Mouse (Mus musculus) liver, postnatal 0 days (tissue): ENCODE measurements around the gene Hexdc. TPM values are rescaled to one million over a fixed set of nuclear protein-coding genes. Genes with fewer than 3 reads are reported as not detected.
A peak's percentile ranks its signal among the peaks of the same experiment; 100 is the strongest.

ENCODE experiments used
- ATAC-seq: fragments of 200-750 bp; cut with Nextera tagmentation; 2 replicates; pipeline ENCODE4 v1.8.0; 2017; ENCODE audit warnings: mild to moderate bottlenecking, moderate library complexity
- DNase-seq: peaks from one replicate; pipeline ENCODE4 v3.0.0-alpha.2; 2016
- H3K27ac ChIP-seq: fragments of 300-500 bp; sonication (generic); 2 replicates; pipeline ENCODE4 v1.5.1; 2014; ENCODE audit warnings: antibody characterized with exemption, moderate library complexity, mild to moderate bottlenecking, low read depth
- H3K27me3 ChIP-seq: fragments of 300-500 bp; sonication (generic); 2 replicates; pipeline ENCODE4 v1.6.1; 2014; ENCODE audit warnings: low read length, control low read depth, mixed read lengths; ENCODE audit not compliant: insufficient read depth
- H3K36me3 ChIP-seq: fragments of 300-500 bp; sonication (generic); replicated peaks from 2 replicates; pipeline ENCODE4 v1.6.1; 2014; ENCODE audit warnings: mild to moderate bottlenecking, control low read depth, low read length, moderate library complexity, mixed read lengths; ENCODE audit not compliant: insufficient read depth
- H3K4me1 ChIP-seq: fragments of 300-500 bp; sonication (generic); 2 replicates; pipeline ENCODE4 v1.6.1; 2014; ENCODE audit warnings: antibody characterized with exemption, mild to moderate bottlenecking, control low read depth; ENCODE audit not compliant: insufficient read depth
- H3K4me2 ChIP-seq: fragments of 300-500 bp; sonication (generic); 2 replicates; pipeline ENCODE4 v1.6.1; 2014; ENCODE audit warnings: low read depth, mild to moderate bottlenecking, low read length, moderate library complexity, mixed read lengths
- H3K4me3 ChIP-seq: fragments of 300-500 bp; sonication (generic); 2 replicates; pipeline ENCODE4 v1.5.1; 2014; ENCODE audit warnings: low read depth, low read length
- H3K9ac ChIP-seq: fragments of 300-500 bp; sonication (generic); replicated peaks from 2 replicates; pipeline ENCODE4 v1.6.1; 2014; ENCODE audit warnings: mild to moderate bottlenecking, moderate library complexity
- H3K9me3 ChIP-seq: fragments of 300-500 bp; sonication (generic); 2 replicates; pipeline ENCODE4 v1.6.1; 2016; ENCODE audit warnings: mild to moderate bottlenecking, control low read depth, low read length, mixed read lengths
- CTCF ChIP-seq: sonication (generic); IDR thresholded peaks from 2 replicates; pipeline ENCODE4 v1.5.1; 2016; ENCODE audit warnings: antibody characterized with exemption, low read depth
- EP300 ChIP-seq: IDR thresholded peaks from 2 replicates; pipeline ENCODE4 v1.6.1; 2016; ENCODE audit warnings: antibody characterized with exemption, low read depth, mild to moderate bottlenecking
- WGBS: fragments of 180-500 bp; shearing (Covaris S2); extraction: QIAGEN DNeasy Blood & Tissue Kit; methylation state at CpG from one replicate; pipeline ENCODE4 v1.1.7; 2014; ENCODE audit not compliant: insufficient replicate concordance; 5-methylcytosine and 5-hydroxymethylcytosine counted together
- polyA plus RNA-seq: library from polyadenylated mRNA; unstranded; fragments of >200 nt; fragmentation: Nextera tagmentation; extraction: Ambion mirVana; gene quantifications from 2 replicates; pipeline ENCODE4 v1.2.1, GENCODE M21; 2015

The Hexdc gene
- polyA plus RNA-seq, 1 experiment from 2014 or later: 3.2 TPM

- peaks cover 30% of the 10 kb centered on the region for H3K4me1 ChIP-seq
- ATAC-seq (peak; percentile 5), DNase-seq (peak; percentile 25)
- peak overlapping the region; percentile 94 for H3K4me3 ChIP-seq
- H3K9me3 ChIP-seq: no peaks in the 10 kb centered on the region
- WGBS: 54% methylated on average over 2 of the region's 2 CpGs
- peak overlapping the region; percentile 82 for H3K4me2 ChIP-seq
- TF ChIP-seq CTCF: no peak; the same call in 1 of the 2 replicates
- TF ChIP-seq EP300: peak; percentile 98
- H3K27ac ChIP-seq: peak overlapping the region; percentile 100
- no peaks in the 10 kb centered on the region for H3K27me3 ChIP-seq
- H3K9ac ChIP-seq: peak overlapping the region; percentile 60
- H3K36me3 ChIP-seq: peaks cover 57% of the 10 kb centered on the region
These were observed 35.4 kb downstream of the Hexdc start for GRCm38 (mm10) chr11:121239669-121240068.

- Histone ChIP-seq H3K4me2 (no peak overlapping the region), H3K9me3 (no peaks in the 10 kb centered on the region), H3K4me3 (no peak overlapping the region), H3K27me3 (no peaks in the 10 kb centered on the region), H3K9ac (no peak overlapping the region), H3K4me1 (no peaks in the 10 kb centered on the region), H3K36me3 (peaks cover 99% of the 10 kb centered on the region), H3K27ac (no peak overlapping the region)
- WGBS: 92% methylated on average over 8 of the region's 8 CpGs
- TF ChIP-seq CTCF (no peak), EP300 (no peak)
- ATAC-seq (no peak), DNase-seq (no peak)
These were observed 46.0 kb downstream of the Hexdc start for GRCm38 (mm10) chr11:121250196-121250595.

GRCm38 (mm10) chr11:121259160-121260100, 55.2 kb downstream of the Hexdc start, which contains the start of gene Foxk2:
Gene Foxk2, plus strand, starts transcription at chr11:121259990.
- TF ChIP-seq EP300: no peak
- TF ChIP-seq CTCF: no peak
- peaks cover 19% of the 10 kb centered on the region for H3K4me1 ChIP-seq
- peak within 1 kb of the TSS; percentile 85 for H3K4me2 ChIP-seq
- H3K4me3 ChIP-seq: peak within 1 kb of the TSS; percentile 91
- H3K27me3 ChIP-seq: no peaks in the 10 kb centered on the region
- H3K9me3 ChIP-seq: no peaks in the 10 kb centered on the region
- WGBS: under 1% methylated on average over 82 of the region's 91 CpGs
- ATAC-seq (peak; percentile 99), DNase-seq (peak; percentile 93)
- H3K9ac ChIP-seq: peak within 1 kb of the TSS; percentile 96
- H3K36me3 ChIP-seq: peaks cover 39% of the 10 kb centered on the region
- H3K27ac ChIP-seq: peak within 1 kb of the TSS; percentile 92

- Histone ChIP-seq H3K9me3 (no peaks in the 10 kb centered on the region), H3K4me2 (peak overlapping the region; percentile 85), H3K27ac (peak overlapping the region; percentile 92), H3K36me3 (peaks cover 30% of the 10 kb centered on the region), H3K4me1 (peaks cover 19% of the 10 kb centered on the region), H3K27me3 (no peaks in the 10 kb centered on the region), H3K9ac (peak overlapping the region; percentile 96), H3K4me3 (peak overlapping the region; percentile 91)
- WGBS: under 1% methylated on average over 42 of the region's 60 CpGs
- ATAC-seq (peak; percentile 41), DNase-seq (peak; percentile 54)
- TF ChIP-seq CTCF: no peak
- TF ChIP-seq EP300: no peak
These were observed 56.1 kb downstream of the Hexdc start for GRCm38 (mm10) chr11:121260211-121260906.

- ATAC-seq (no peak), DNase-seq (no peak)
- Histone ChIP-seq H3K27me3 (no peaks in the 10 kb centered on the region), H3K36me3 (peaks cover 23% of the 10 kb centered on the region), H3K9me3 (no peaks in the 10 kb centered on the region), H3K9ac (peak overlapping the region; percentile 96), H3K27ac (peak overlapping the region; percentile 92; the same call in 1 of the 2 replicates), H3K4me2 (peak overlapping the region; percentile 85), H3K4me1 (peaks cover 19% of the 10 kb centered on the region), H3K4me3 (peak overlapping the region; percentile 91)
- WGBS: 39% methylated on average over 2 of the region's 2 CpGs
- TF ChIP-seq CTCF: no peak
- no peak for TF ChIP-seq EP300
These were observed 56.8 kb downstream of the Hexdc start for GRCm38 (mm10) chr11:121261074-121261473.

Other genes starting within 250 kb of the Hexdc start
- 29.9 and 30.0 TPM in 2 replicates for gene Csnk1d, start 213.1 kb upstream of the Hexdc start, polyA plus RNA-seq
- 3.2 and 3.3 TPM in 2 replicates for gene Cd7, start 165.0 kb upstream of the Hexdc start, polyA plus RNA-seq
- gene Sectm1b, start 140.9 kb upstream of the Hexdc start, polyA plus RNA-seq: 0.05 and 0.23 TPM in 2 replicates
- gene Sectm1a, start 123.2 kb upstream of the Hexdc start, polyA plus RNA-seq: 1.7 and 2.0 TPM in 2 replicates
- 0.05 TPM in 1 of 2 replicates, not detected in the other for gene Tex19.2, start 85.8 kb upstream of the Hexdc start, polyA plus RNA-seq
- gene Tex19.1, start 58.3 kb upstream of the Hexdc start, polyA plus RNA-seq: not detected in 2 replicates
- gene Uts2r, start 44.2 kb upstream of the Hexdc start, polyA plus RNA-seq: not detected in 2 replicates
- gene Ogfod3, start 278 bp downstream of the Hexdc start, polyA plus RNA-seq: 17.7 and 17.9 TPM in 2 replicates
- gene Cybc1, start 24.9 kb downstream of the Hexdc start, polyA plus RNA-seq: 13.3 and 15.0 TPM in 2 replicates
- gene Narf, start 32.8 kb downstream of the Hexdc start, polyA plus RNA-seq: 27.8 and 39.1 TPM in 2 replicates
- 2.3 and 2.6 TPM in 2 replicates for gene Foxk2, start 55.6 kb downstream of the Hexdc start, polyA plus RNA-seq
- gene Wdr45b, start 150.0 kb downstream of the Hexdc start, polyA plus RNA-seq: 16.6 and 16.7 TPM in 2 replicates
- 0.58 and 0.60 TPM in 2 replicates for gene Rab40b, start 183.8 kb downstream of the Hexdc start, polyA plus RNA-seq
- 12.2 and 14.6 TPM in 2 replicates for gene Fn3krp, start 217.0 kb downstream of the Hexdc start, polyA plus RNA-seq
- 14.6 and 19.2 TPM in 2 replicates for gene Fn3k, start 230.5 kb downstream of the Hexdc start, polyA plus RNA-seq
- gene Tbcd, start 247.5 kb downstream of the Hexdc start, polyA plus RNA-seq: 20.0 and 21.2 TPM in 2 replicates